Mouse (Mus musculus) adrenal gland, adult (tissue): Measurements from ENCODE around the gene B4galt5.
A peak's percentile ranks its signal among the peaks of the same experiment; 100 is the strongest.

ENCODE experiments used
- DNase-seq, 2 experiments: peaks; one replicate each; pipeline ENCODE4 v3.0.0; 2022 to 2023; ENCODE audit warnings: low spot score in 1 of 2; ENCODE audit not compliant: inconsistent age in 2 of 2

The B4galt5 gene

GRCm38 (mm10) chr2:167261106-167261505, 87.9 kb downstream of the B4galt5 start:
- DNase-seq, result no peak

- DNase-seq, result no peak
These were observed 91.2 kb downstream of the B4galt5 start for GRCm38 (mm10) chr2:167257790-167258189.

- peak in 1 of 2 experiments; percentile 59 for DNase-seq
These were observed 94.2 kb downstream of the B4galt5 start for GRCm38 (mm10) chr2:167254808-167255207.

- DNase-seq, result peak; percentile 90 to 95
These were observed 94.8 kb downstream of the B4galt5 start for GRCm38 (mm10) chr2:167254185-167254584.

- peak in 1 of 2 experiments; percentile 62 for DNase-seq
These were observed 95.5 kb downstream of the B4galt5 start for GRCm38 (mm10) chr2:167253476-167253875.

GRCm38 (mm10) chr2:167252057-167252687, 96.8 kb downstream of the B4galt5 start:
- DNase-seq, result peak; percentile 41 to 74

- DNase-seq, result peak; percentile 55 to 85
These were observed 98.1 kb downstream of the B4galt5 start for GRCm38 (mm10) chr2:167250736-167251337.

- DNase-seq, result peak; percentile 89 to 94
These were observed 98.8 kb downstream of the B4galt5 start for GRCm38 (mm10) chr2:167250003-167250735.

- no peak for DNase-seq
These were observed 99.4 kb downstream of the B4galt5 start for GRCm38 (mm10) chr2:167249591-167249990.
